Mouse (Mus musculus): Measurements from ENCODE around the gene Pex6.

Pex6 gene

DNA sequence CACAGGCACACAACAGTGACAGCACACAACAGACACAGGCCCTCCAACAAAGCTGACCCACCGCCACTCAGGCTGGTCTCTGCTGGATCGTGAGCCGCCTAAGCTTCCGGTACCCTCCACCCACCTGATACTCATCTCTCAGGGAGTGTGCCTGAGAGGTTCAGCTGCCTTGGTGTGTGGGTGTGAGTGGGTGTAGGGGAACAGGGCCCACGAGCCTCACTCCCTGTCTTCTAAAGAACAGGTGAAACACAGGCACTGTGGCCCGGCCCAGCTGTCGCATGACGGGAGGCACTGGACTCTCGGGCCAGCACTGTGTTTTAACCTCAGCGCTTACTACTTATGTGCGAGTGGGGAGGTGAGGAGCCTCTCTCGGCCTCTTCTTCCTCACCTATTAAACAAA lies 9.2 kb upstream of the Pex6 start:
- DNase-seq = no peak

DNA sequence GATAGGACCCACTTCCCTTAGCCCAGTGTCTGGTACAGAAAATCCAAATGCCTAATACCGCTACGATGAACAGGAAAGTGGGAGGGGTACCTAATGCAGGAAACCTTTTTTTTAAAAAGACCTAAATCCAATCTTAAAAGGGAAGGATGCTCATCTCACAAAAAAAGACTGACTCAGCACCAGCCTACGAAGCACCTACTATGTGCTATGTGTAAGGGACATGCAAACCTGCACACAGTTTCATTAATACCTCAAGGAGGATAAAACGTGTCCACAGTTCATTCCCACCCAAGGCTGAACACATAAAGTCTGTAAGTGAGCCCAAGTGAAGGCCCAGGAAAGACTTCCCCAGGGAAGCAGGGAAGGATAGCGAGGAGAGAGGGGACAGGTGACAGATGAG lies 8.8 kb upstream of the Pex6 start:
- DNase-seq = no peak

DNA sequence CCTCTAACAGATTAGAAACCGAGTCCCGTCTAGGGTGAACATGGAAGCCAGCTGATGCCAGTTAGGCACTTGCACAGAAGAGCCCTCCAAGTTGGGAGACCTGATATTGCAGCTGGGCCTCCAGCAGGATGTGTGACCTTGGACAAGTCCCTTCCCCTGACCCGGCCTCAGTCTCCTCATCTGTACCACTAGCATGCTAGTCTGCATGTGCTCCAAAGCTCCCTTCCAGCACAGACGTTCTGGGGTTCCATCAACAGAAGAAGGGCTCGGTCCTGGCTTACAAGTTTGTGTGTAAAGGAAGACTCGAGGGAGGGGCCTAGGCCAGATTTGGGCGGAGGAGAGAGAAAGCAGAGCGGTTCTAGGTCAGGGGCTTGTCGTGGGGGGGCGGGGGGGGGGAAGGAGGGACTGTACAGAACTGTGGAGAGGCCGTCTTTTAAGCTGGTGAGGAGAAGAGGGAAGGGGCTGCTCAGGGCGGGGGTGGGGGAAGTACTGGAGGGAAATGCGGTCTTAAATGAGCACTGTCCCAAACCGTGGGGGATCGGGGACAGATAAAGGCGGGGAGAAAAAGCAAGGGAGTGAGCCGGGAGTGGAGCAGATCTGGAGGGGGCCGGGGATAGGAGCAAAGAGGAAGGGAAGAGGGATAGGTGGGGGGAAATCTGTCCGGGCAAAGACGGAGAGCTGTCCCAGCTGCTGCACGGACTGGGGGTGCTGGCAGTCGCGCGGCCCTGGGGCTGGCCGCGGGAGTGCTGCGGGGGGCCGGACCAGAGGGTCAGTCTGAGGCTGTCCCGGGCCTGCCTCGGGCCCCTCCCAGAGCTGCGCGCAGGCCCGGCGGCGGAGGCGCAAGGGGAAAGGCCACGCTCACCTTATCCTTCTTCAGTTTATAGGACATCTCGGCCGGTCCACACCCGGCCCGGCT lies 7.0 kb upstream of the Pex6 start:
- peak; percentile 16 for DNase-seq

DNA sequence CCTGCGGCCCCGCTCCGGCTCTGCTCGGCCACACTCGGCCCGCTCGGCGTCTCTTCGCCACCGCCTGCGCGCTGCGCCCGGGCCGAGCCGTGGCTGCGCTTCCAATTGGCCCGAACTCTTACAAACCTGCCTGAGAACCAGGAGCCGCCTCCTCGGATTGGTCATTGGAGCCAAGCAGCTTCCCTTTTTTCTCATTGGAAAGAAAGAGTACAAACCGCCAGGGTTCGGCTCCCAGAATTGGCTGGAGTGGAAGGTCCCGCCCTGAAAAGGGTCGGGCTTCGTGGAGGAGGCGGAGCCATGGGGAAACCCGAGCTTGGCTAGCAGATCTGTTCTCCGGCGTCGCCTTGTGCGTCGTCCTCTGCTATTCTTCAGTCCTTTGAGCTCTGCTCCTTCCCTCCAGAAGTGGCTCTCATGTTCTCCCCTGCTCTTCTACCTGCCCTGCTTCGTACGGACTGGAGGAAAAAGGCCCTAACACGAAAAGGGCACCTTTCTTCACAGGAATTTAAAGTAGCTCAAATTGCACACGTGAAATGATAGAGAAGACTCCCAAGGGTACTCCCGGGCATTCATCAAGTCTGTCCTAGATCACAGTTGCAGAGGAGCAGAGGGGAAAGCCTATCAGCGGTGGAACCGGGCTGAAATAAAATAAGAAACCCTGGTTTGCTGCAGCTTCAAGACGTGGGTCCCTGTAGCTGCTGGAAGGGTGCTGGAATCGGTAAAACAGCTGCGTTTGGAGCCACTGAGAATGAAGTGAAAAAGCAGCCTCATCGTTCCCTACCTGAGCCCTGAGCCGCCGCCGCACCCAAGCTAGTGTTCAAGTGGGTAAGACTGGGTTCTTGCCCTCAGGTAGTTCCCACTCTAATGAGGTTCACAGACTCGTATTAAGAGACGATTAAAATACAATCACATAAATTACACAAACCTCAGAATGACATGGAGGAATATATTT lies 6.1 kb upstream of the Pex6 start, which contains the start of gene Ppp2r5d:
Gene Ppp2r5d (minus strand): TSS at position 225 of the 949 bp plus-strand sequence.
- DNase-seq = peak; percentile 96

DNA sequence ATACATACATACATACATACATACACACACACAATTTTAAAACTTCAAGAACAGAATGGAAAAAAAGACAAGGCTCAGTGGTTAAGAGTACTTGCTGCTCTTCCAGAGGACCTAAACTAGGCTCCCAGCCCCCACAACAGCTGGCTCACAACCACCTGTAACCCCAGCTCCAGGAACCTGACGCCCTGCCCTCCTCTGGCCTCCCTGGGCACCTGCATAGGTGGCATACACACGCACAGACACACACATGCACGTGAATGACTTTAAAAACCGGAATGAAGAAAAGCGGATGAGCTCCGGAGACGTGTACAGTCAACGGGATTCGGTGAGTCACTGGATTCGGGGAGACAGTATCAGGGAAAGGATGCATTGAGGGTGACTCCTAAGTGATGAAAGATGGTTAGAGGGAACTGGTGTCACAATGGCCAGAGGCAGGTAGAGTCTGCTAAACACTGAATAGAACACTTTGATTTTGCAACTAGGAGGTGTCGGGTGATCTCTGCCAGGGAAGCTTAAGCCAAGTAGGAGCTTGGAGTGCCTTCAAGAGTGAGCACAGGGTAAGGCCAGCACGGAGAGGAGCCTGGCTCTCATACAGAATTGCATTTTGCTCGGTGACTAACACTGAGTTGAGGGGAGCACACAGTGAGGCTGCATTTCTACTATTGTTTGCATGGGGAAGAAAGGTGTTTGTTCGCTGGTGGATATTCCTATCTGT lies 4.7 kb upstream of the Pex6 start:
- DNase-seq = no peak

DNA sequence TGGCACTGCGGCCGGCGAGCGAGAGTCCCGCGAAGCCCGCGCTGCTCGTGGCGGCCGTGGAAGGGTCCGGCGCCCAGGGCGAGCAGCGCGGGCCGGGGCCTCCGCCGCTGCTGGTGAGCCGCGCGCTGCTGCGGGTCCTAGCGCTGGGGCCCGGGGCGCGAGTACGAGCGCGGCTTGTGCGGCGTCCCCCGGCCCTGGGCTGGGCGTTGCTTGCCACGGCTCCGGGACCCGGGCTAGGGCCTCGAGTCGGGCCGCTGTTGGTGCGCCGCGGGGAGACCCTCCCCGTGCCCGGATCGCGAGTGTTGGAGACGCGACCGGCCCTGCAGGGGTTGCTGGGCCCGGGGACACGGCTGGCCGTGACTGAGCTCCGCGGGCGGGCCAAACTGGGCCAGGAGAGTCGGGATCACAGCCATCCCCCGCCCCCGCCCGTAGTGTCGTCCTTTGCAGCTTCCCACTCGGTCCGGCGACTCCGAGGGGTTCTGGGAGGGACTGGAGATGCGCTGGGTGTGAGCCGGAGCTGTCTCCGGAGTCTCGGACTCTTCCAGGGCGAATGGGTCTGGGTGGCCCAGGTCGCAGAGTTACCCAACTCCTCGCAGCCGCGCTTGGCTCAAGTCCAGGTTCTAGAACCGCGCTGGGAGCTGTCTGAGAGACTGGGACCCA lies 479 bp downstream of the Pex6 start:
- DNase-seq = peak; percentile 45

DNA sequence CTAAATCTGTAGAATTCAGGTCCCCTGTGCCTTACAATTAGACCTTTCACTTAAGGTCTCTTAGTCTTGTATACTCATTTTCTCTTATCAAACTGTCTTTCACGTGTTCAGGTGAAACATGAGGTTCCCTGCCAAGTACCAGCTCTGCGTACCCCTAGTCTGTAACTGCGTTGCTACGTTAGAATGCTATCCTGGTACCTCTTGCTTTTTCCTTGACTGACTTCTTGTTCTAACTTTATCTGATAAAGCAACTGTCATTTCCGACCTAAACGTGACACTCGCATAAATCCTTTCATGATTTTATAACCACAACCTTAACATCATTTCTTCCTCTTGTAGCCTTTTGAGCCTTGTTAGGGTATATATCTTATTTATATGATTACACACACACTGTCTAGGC lies 1.2 kb downstream of the Pex6 start:
- no peak for DNase-seq

DNA sequence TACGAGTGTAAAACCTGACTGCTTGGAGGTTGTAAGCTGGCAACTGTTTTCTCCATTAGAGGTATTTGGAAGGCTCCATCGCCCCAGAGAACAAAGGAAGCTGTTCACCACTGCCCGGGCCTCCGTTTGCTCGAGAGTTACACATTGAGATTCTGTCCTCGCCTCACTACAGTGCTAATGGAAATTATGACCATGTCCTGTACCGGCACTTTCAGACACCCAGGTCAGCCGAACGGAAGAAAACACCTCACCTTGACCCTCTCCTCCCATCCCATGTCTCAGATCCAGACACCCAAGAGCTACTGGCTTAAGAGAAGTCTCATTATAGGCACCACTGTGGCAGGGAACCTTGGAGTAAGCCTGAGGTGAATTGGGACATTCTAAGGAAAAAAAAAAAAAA lies 2.6 kb downstream of the Pex6 start:
- no peak for DNase-seq

DNA sequence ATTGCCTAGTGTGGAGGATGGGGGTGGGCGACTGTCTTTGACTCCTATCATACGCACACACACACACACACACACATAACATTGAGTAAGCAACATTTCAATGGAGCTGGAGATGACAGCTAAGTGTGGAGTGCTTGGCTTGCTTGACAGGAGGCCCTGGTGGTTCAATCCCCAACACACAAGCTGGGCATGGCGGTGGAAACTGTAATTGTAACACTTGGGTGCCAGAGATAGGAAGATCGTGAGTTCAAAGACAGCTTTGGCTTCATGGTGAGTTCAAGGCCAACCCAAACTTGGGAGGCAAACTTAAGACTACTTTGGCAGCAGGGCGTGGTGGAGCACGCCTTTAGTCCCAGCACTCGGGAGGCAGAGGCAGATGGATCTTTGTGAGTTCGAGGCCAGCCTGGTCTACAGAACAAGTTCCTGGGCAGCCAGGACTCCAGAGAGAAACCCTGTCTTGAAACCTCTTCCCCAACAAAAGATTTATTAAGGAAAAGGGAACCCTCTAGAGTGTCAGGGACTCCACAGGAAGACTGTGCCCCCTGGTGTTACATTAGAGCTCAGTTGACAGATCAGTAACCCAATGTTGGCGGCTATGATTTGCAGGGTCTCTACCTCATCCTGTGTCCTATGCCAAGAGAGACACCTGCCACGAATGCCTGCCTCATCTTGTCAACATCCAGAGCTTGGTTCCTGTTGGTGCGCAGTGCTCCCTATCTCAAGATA lies 3.7 kb downstream of the Pex6 start:
- DNase-seq = no peak

DNA sequence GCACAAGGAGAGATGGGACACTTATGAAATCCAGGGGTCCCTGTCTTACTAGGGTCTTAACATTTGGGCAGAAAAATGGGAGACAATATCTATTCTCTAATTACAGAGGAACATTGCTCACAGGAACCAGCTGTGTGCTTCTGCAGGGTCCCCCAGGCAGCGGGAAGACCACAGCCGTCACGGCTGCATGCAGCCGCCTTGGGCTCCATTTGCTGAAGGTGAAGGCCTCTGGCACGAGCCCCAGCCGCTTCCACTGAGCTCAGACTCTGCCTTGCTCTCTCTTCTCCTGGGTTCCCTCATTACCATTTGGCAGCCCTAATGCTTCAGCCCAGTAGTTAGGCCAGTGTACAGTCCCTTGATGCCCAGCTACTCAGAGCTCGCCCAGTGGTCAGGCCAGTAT lies 9.8 kb downstream of the Pex6 start:
- DNase-seq = no peak

DNA sequence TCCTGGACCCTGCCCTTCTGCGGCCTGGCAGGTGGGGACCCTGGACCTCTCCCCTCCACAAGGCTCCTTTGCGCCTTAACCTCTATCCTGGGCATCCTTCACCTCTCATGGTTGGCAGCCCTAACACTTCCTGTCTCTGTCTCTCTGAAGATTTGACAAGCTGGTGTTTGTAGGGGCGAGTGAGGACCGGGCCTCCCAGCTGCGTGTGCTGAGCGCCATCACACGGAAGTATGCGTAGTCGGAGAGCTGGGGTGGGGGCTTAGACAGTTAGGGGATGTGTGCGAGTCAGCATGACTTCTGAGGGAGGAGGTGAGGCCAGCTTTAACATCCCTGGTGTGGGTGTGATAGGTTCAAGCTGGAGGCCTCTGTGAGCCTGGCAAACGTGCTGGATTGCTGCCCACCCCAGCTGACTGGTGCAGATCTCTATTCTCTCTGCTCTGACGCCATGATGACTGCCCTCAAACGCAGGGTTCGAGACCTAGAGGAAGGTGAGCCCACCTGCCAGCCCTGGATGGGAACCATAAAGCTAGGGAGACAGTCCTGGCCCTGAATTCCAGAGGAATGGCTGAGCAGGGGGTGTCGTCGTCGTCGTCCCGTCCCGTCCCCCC lies 13.3 kb downstream of the Pex6 start:
- DNase-seq = no peak

DNA sequence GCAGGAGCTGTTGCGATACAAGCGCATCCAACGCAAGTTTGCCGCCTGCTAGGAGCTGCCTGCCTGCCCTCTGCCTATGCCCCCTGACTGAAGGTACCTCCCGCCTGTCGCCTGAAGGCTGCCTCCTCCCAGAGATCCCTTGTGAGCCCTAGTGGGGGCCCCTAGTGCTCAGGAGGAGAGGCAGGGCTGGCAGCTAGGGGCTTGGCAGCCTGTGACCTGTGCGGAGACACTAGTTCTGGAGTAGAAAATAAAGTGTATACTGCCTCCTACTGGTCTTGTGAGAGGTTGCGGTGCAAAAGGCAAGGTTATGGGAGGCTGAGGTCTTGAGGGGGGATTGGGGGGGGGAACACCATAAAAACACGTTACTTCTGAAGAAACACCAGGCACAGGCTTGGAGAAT lies 14.0 kb downstream of the Pex6 start:
- DNase-seq = peak; percentile 38

DNA sequence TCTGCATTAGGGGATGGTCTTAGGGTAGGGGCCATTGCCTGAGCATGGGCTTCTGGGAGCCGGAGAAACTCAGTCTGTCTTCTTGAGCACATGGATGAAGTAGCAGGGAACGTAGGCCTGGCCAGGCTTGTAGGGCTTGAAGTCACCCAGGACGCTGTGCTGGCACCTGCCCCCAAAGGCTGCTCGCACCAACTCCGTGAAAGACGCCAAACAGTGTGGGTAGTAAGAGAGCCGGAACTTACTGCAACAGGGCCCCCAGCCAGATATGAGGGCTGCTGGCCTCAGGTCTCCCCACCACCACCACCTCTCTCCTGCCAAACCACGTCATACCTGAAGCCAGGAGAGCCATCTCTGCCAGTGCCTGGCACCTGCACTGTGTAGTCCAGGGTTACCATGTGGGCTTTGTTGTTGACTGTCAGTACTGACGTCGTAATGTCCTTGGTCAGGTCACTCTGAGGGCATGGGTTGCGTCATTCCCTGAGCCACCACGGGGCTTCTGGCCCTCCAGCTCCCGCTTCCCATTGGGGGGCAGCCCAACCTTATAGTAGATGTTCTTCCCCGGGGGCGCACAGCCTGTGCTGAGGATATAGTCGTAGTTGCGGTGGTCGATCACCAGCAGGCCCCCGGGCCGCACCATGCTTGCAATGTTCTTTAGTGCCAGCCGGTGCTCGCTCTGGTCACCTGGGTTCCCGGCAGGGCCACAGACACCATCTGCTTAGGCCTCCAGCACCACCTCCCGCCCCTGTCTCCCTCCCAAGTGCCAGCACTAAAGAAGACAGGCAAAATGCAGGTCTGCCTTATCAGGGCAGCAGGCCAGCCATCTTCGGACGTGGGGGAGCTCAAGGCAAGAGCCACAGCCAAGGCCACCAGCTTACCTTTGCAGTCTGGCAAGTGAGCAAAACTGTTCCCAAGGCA lies 14.7 kb downstream of the Pex6 start:
- DNase-seq = no peak

DNA sequence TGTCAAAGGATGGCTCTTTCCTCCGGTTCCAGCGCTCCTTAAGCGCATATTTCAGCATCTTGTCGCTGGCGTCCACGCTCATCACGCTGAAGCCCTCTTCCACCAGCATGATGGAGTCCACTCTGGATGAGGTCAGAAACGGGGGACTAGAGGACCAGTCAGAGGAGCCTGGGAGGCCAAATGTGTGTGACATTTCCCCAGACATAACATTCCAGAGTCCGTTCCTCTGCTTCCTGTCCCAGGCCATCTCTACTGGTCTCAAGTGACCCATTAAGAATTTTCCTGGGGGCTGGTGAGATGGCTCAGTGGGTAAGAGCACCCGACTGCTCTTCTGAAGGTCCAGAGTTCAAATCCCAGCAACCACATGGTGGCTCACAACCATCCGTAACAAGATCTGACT lies 16.0 kb downstream of the Pex6 start:
- DNase-seq = no peak

DNA sequence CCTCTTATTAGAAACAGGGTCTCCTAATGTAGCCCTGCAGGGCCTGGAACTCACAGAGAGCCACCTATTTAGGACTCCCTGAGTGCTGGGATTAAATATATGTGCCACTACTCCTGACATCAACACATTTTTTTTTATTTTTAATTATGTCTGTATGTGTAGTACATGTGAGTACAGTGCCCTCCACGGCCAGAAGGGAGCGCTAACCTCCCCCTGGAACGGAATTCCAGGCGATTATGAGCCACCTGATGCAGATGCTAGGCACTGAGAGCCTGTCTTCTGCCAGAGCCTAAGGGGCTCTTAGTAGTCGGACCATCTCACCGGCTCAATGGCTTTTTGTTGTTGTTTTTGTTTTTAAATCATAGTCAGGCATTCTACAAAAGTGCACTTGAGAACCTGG lies 16.8 kb downstream of the Pex6 start:
- DNase-seq = no peak

DNA sequence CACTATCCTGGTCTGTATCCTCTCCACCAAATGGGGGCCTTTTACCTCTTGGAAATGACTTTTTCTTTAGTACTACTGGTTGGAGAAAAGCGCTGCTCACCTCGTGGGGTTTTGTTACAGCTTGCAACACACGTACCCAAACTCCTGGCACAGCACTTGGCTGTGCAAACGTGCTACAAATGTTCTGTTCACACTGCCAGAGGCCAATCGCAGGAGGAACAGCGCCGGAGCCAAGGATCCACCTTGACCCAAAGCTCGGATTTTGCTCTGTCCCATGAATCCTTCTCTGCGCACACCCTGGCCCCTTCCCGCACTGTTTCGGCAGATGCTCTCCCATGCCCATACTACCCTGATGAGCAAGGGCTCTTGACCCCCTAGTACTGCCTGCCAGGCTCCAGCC lies 17.2 kb downstream of the Pex6 start:
- DNase-seq = no peak

DNA sequence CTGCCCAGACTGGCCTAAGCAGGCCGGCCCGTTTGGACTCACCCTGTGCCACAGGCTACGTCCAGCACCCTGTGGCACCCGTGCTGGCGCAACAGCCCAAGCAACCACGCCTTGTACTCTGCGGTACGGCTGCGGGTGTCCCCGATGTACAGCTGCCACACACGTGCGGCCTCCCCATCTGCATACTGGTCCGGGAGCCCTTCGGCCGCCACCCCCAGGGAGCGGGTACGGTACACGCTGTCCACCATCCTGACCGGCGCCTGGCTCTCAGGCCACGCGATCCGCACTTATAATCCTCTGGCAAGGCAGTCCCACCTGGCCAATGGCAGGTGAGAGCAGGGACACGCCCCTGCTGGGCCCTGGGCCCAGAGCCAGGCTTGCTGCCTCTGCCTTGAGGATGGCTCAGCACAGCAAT lies 17.6 kb downstream of the Pex6 start, which contains the start of gene Gnmt:
Gene Gnmt (minus strand): TSS at position 265 of the 415 bp plus-strand sequence.
- DNase-seq = peak; percentile 46

DNA sequence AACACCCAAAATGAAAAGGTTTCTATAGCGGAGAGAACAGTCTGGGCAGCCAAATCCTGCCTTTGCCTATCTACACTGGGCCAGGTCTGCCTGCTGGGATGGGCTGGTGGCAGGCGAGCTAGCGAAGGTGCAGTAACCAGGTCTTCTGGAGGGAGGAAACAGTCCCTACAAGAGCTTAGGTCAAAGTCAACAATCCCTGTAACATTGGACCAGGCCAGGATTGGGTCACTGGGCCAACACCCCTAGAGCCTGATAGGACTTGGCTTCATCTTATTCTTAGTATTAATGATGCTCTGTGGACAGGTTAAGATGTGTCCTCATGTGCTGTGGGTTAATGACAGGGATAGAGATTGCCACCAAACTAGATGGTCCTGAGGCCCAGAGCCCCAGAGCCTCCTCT lies 22.8 kb downstream of the Pex6 start:
- DNase-seq = no peak

DNA sequence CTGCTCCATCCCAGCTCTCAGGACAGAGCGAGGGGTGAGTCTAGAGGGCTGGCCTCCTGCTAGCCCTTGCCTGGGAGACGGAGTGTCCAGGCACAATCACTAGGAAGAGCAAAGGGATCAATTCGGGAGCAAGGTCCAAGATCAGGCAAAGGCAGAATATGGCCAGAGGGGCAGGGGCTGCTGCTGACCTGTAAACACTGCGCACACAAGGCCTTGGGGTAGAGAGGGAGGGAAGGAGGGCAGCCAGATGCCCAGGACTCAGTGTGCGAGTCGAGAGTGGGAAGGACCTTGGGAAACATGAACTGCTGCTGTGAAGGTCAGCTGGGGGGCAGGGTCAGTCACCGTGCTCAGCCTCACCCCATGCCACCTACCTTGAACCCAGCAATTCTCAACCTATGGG lies 24.0 kb downstream of the Pex6 start:
- DNase-seq = no peak

DNA sequence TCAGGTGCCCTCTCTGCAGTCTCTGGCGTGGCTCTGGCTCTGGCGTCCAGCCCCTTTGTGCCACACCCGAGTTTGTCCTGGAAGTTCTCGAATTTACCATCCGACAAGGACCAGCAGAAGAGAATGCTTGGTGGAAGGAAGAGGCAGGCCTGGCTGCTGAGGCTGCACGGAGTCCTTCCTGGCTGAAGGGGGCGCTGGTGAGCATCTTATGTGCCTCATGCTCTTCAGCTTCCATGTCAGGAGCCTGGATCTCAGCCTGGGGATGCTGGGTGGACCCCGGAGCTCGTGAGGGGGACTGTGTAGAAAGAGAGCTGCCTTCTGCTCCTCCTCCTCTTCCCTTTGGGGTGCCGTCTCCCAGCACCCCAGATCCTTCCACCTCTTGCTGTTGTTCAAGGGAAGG lies 24.9 kb downstream of the Pex6 start:
- DNase-seq = peak; percentile 65

Measured in liver (tissue).